Mouse (Mus musculus) layer of hippocampus, adult 11-12 months (tissue): ENCODE results near the gene Fry.

Experiments used
- DNase-seq: peaks from one replicate; pipeline ENCODE4 v3.0.0; 2022; ENCODE audit warnings: low spot score

Fry gene

GRCm38 (mm10) chr5:150543184-150543583 is 424.7 kb downstream of the Fry start:
- DNase-seq, result no peak
